Mouse (Mus musculus) embryonic facial prominence, embryonic 15.5 days (tissue): Measurements from ENCODE around the gene Slc23a2. TPM values are rescaled to one million over a fixed set of nuclear protein-coding genes. Genes with fewer than 3 reads are reported as not detected.

Experiments used
- ATAC-seq: fragments of 200-750 bp; cut with Nextera tagmentation; 2 replicates; pipeline ENCODE4 v1.8.0; 2017; ENCODE audit warnings: low read depth, moderate TSS enrichment; ENCODE audit not compliant: insufficient number of reproducible peaks, low FRiP score, low TSS enrichment
- H3K27ac ChIP-seq: fragments of 300-500 bp; sonication (generic); replicated peaks from 2 replicates; pipeline ENCODE4 v1.5.1; 2015; ENCODE audit warnings: mild to moderate bottlenecking, inconsistent platforms
- H3K27me3 ChIP-seq: fragments of 300-500 bp; sonication (generic); 2 replicates; pipeline ENCODE4 v1.6.1; 2015; ENCODE audit warnings: inconsistent platforms
- H3K36me3 ChIP-seq: fragments of 300-500 bp; sonication (generic); 2 replicates; pipeline ENCODE4 v1.6.1; 2015; ENCODE audit warnings: mild to moderate bottlenecking, inconsistent platforms
- H3K4me1 ChIP-seq: fragments of 300-500 bp; sonication (generic); 2 replicates; pipeline ENCODE4 v1.6.1; 2015; ENCODE audit warnings: inconsistent platforms
- H3K4me2 ChIP-seq: fragments of 300-500 bp; sonication (generic); replicated peaks from 2 replicates; pipeline ENCODE4 v1.6.1; 2015; ENCODE audit warnings: mild to moderate bottlenecking, inconsistent platforms
- H3K4me3 ChIP-seq: fragments of 300-500 bp; sonication (generic); replicated peaks from 2 replicates; pipeline ENCODE4 v1.5.1; 2015; ENCODE audit warnings: mild to moderate bottlenecking, inconsistent platforms
- H3K9ac ChIP-seq: fragments of 300-500 bp; sonication (generic); 2 replicates; pipeline ENCODE4 v1.6.1; 2015; ENCODE audit warnings: inconsistent platforms
- H3K9me3 ChIP-seq: fragments of 300-500 bp; sonication (generic); replicated peaks from 2 replicates; pipeline ENCODE4 v1.6.1; 2016; ENCODE audit warnings: inconsistent platforms
- WGBS: fragments of 180-500 bp; shearing (Covaris S2); methylation state at CpG from one replicate; pipeline ENCODE4 v1.1.7; 2015; 5-methylcytosine and 5-hydroxymethylcytosine counted together
- polyA plus RNA-seq: library from polyadenylated mRNA; unstranded; fragments of >200 nt; fragmentation: Nextera tagmentation; extraction: Ambion mirVana; gene quantifications from 2 replicates; pipeline ENCODE4 v1.2.1, GENCODE M21; 2015

The Slc23a2 gene
- polyA plus RNA-seq, 1 experiment from 2014 or later = 14.0 TPM

GRCm38 (mm10) chr2:132017611-132018010 lies 127.3 kb downstream of the Slc23a2 start:
- no peak overlapping the region for H3K4me3 ChIP-seq
- no peaks in the 10 kb centered on the region for H3K36me3 ChIP-seq
- 27% methylated on average over 7 of the region's 7 CpGs for WGBS
- no peak overlapping the region for H3K4me2 ChIP-seq
- no peak overlapping the region for H3K9ac ChIP-seq
- H3K27ac ChIP-seq = no peak overlapping the region
- peaks cover 12% of the 10 kb centered on the region; the same call in 1 of the 2 replicates for H3K4me1 ChIP-seq
- no peaks in the 10 kb centered on the region for H3K9me3 ChIP-seq
- H3K27me3 ChIP-seq = no peaks in the 10 kb centered on the region
- ATAC-seq = no peak

GRCm38 (mm10) chr2:132016034-132016433 lies 128.9 kb downstream of the Slc23a2 start:
- no peak overlapping the region for H3K4me3 ChIP-seq
- 68% methylated on average over 1 of the region's 1 CpGs for WGBS
- H3K9ac ChIP-seq = no peak overlapping the region
- H3K27ac ChIP-seq = no peak overlapping the region
- no peaks in the 10 kb centered on the region for H3K9me3 ChIP-seq
- H3K27me3 ChIP-seq = no peaks in the 10 kb centered on the region
- ATAC-seq = no peak
- no peaks in the 10 kb centered on the region for H3K36me3 ChIP-seq
- H3K4me2 ChIP-seq = no peak overlapping the region
- H3K4me1 ChIP-seq = peaks cover 9% of the 10 kb centered on the region; the same call in 1 of the 2 replicates

DNA sequence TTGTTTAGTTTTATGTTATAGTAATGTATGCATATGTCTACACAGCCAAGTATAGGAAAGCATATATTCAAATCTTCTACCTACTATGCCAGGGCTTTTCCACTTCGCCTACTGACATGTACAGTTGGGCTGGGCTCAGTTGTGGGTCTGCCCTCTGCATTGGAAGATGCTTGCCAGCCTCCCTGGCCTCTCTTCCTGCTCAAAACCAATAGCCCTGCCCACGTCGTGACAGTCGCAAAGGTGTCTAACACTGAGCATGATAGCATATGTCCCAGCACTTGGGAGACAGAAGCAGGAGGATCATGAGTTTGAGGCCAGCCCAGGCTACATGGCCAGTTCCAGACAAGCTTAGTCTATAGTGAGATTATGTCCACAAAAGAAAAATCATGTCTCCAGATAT lies 131.8 kb downstream of the Slc23a2 start:
- Histone ChIP-seq H3K27me3 (no peaks in the 10 kb centered on the region), H3K4me1 (peaks cover 9% of the 10 kb centered on the region; the same call in 1 of the 2 replicates), H3K9ac (no peak overlapping the region), H3K4me3 (no peak overlapping the region), H3K36me3 (no peaks in the 10 kb centered on the region), H3K9me3 (no peaks in the 10 kb centered on the region), H3K27ac (no peak overlapping the region), H3K4me2 (no peak overlapping the region)
- WGBS = 88% methylated on average over 4 of the region's 4 CpGs
- no peak for ATAC-seq

GRCm38 (mm10) chr2:132010781-132011180 lies 134.1 kb downstream of the Slc23a2 start:
- no peak overlapping the region for H3K4me3 ChIP-seq
- H3K27me3 ChIP-seq = no peaks in the 10 kb centered on the region
- no peaks in the 10 kb centered on the region for H3K36me3 ChIP-seq
- ATAC-seq = no peak
- 20% methylated on average over 2 of the region's 2 CpGs for WGBS
- peaks cover 17% of the 10 kb centered on the region for H3K4me1 ChIP-seq
- H3K9ac ChIP-seq = no peak overlapping the region
- H3K27ac ChIP-seq = no peak overlapping the region
- no peaks in the 10 kb centered on the region for H3K9me3 ChIP-seq
- no peak overlapping the region for H3K4me2 ChIP-seq

DNA sequence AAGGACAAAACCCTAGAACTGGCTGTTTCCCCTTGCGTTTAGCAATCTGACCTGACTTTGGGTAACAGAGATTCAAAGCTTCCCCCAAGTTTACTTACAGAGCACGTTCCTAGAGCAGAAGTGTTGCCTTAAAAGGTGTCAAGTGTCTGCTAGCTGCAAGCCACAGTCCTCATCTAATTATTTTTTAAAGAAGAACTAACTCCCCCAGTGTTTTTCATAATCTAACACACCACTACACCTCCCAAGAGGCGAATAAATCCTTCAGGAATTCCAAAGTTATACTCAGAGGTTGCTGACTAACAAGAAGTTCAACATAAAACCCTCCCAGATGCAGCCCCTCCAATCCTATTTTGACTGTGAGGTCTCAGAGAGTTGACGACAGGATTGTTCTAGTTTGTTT lies 136.7 kb downstream of the Slc23a2 start:
- no peaks in the 10 kb centered on the region for H3K9me3 ChIP-seq
- no peak overlapping the region for H3K9ac ChIP-seq
- no peaks in the 10 kb centered on the region for H3K36me3 ChIP-seq
- no peak for ATAC-seq
- 29% methylated on average over 4 of the region's 4 CpGs for WGBS
- H3K4me2 ChIP-seq = no peak overlapping the region
- no peaks in the 10 kb centered on the region for H3K27me3 ChIP-seq
- no peak overlapping the region for H3K27ac ChIP-seq
- H3K4me3 ChIP-seq = no peak overlapping the region
- peaks cover 34% of the 10 kb centered on the region for H3K4me1 ChIP-seq

DNA sequence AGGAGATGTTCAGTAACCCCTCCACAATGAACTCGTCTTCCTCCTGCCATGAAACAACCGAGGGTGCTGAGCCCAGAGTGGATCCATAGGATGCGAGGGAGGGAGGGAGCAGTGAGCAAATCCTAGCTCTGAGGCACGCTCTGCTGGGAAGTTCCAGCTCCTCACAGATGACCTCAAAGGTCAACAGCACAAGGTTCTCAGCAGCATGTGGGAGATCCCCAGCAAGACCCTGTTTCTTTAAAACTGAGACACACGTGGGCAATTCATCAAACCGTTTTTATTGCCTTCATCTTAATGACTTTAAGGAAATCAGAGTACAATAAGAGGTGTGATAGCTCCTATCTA lies 137.5 kb downstream of the Slc23a2 start:
- 57% methylated on average over 6 of the region's 6 CpGs for WGBS
- H3K4me1 ChIP-seq = peaks cover 34% of the 10 kb centered on the region
- H3K9me3 ChIP-seq = no peaks in the 10 kb centered on the region
- no peak for ATAC-seq
- no peak overlapping the region for H3K9ac ChIP-seq
- H3K36me3 ChIP-seq = no peaks in the 10 kb centered on the region
- no peak overlapping the region for H3K4me2 ChIP-seq
- 0 out of 2 replicates have a peak overlapping the region, but pooled peaks have one; percentile 81 for H3K27ac ChIP-seq
- no peak overlapping the region for H3K4me3 ChIP-seq
- no peaks in the 10 kb centered on the region for H3K27me3 ChIP-seq

- no peaks in the 10 kb centered on the region for H3K36me3 ChIP-seq
- ATAC-seq = peak; percentile 76
- WGBS = 68% methylated on average over 18 of the region's 18 CpGs
- H3K4me2 ChIP-seq = no peak overlapping the region
- peaks cover 34% of the 10 kb centered on the region for H3K4me1 ChIP-seq
- H3K9me3 ChIP-seq = no peaks in the 10 kb centered on the region
- H3K9ac ChIP-seq = no peak overlapping the region
- no peak overlapping the region for H3K4me3 ChIP-seq
- H3K27me3 ChIP-seq = no peaks in the 10 kb centered on the region
- H3K27ac ChIP-seq = peak overlapping the region; percentile 81
These were observed 138.1 kb downstream of the Slc23a2 start for GRCm38 (mm10) chr2:132006561-132007474.

GRCm38 (mm10) chr2:132005445-132005844 lies 139.5 kb downstream of the Slc23a2 start:
- Histone ChIP-seq H3K9me3 (no peaks in the 10 kb centered on the region), H3K4me2 (no peak overlapping the region), H3K9ac (no peak overlapping the region), H3K4me3 (no peak overlapping the region), H3K27ac (peak overlapping the region; percentile 81), H3K4me1 (peaks cover 34% of the 10 kb centered on the region), H3K36me3 (no peaks in the 10 kb centered on the region), H3K27me3 (no peaks in the 10 kb centered on the region)
- no peak for ATAC-seq
- WGBS = 55% methylated on average over 4 of the region's 4 CpGs

DNA sequence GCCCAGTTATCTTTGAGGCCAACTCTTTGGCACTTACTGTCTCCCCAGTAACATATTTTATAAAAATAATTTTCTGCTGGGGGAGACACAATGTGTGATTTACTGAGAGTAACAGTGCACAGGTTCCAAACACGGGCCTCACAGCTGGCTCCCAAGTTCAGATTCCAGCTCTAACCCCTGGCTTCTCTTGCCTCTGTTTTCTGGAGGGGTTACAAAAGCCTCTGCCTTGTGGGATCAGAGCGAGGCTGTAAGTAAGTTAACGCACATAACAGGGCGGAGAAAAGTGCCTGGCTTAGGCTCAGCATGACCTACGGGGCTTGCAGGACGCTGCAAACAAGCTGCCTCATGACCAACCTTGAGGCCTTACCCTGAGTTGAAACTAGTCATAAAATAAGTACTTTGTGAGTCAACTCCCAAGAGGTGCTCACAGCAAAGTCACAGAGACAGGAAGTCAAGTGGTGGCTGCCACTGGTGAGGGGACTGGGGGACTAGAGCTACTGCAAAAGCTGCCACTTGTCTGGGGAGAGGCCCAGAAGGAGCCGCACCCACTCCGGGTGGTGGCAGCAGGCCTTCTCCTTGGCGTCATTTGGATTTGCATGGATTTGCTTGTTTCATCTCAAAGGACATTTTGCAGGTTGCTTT lies 140.3 kb downstream of the Slc23a2 start:
- no peaks in the 10 kb centered on the region for H3K9me3 ChIP-seq
- ATAC-seq = no peak
- no peak overlapping the region for H3K4me2 ChIP-seq
- H3K4me3 ChIP-seq = no peak overlapping the region
- peak overlapping the region; percentile 81 for H3K27ac ChIP-seq
- H3K27me3 ChIP-seq = no peaks in the 10 kb centered on the region
- 69% methylated on average over 9 of the region's 9 CpGs for WGBS
- no peak overlapping the region for H3K9ac ChIP-seq
- no peaks in the 10 kb centered on the region for H3K36me3 ChIP-seq
- peaks cover 34% of the 10 kb centered on the region for H3K4me1 ChIP-seq

- 78% methylated on average over 5 of the region's 5 CpGs for whole genome bisulfite sequencing
- Histone ChIP-seq H3K4me1 (peaks cover 34% of the 10 kb centered on the region), H3K9me3 (no peaks in the 10 kb centered on the region), H3K4me3 (no peak overlapping the region), H3K4me2 (no peak overlapping the region), H3K36me3 (no peaks in the 10 kb centered on the region), H3K27ac (no peak overlapping the region), H3K9ac (no peak overlapping the region), H3K27me3 (no peaks in the 10 kb centered on the region)
- ATAC-seq = no peak
These were observed 141.0 kb downstream of the Slc23a2 start for GRCm38 (mm10) chr2:132003916-132004315.
